Mouse (Mus musculus): ENCODE data around the gene Lifr. TPM values are rescaled to one million over a fixed set of nuclear protein-coding genes. Genes with fewer than 3 reads are reported as not detected.

Lifr gene
- polyA plus RNA-seq, 1 experiment from 2014 or later = 28.7 TPM

- Histone ChIP-seq H3K4me2 (no peak overlapping the region), H3K4me3 (ENCODE audit: low read depth, low read length) (no peak overlapping the region), H3K27me3 (replicated peaks; ENCODE audit: control insufficient read depth, insufficient read depth, low read length) (peaks cover 20% of the 10 kb centered on the region), H3K36me3 (ENCODE audit: control insufficient read depth, insufficient read depth, low read length) (no peaks in the 10 kb centered on the region), H3K27ac (ENCODE audit: low read depth, low read length) (no peak overlapping the region), H3K9me3 (ENCODE audit: control insufficient read depth, low read length) (no peaks in the 10 kb centered on the region), H3K4me1 (replicated peaks; ENCODE audit: control insufficient read depth, insufficient read depth, low read length) (no peaks in the 10 kb centered on the region), H3K9ac (ENCODE audit: low read depth, low read length) (no peak overlapping the region)
- ATAC-seq (replicated peaks; ENCODE audit: low FRiP score) (no peak), DNase-seq (ENCODE audit: low spot score) (no peak)
- WGBS = 87% methylated on average over 3 of the region's 3 CpGs
These were observed 125.4 kb downstream of the Lifr start for GRCm38 (mm10) chr15:7215845-7216244.

- H3K4me1 ChIP-seq (replicated peaks; ENCODE audit: control insufficient read depth, insufficient read depth, low read length) = no peaks in the 10 kb centered on the region
- ATAC-seq (replicated peaks; ENCODE audit: low FRiP score) (no peak), DNase-seq (ENCODE audit: low spot score) (no peak)
- no peak overlapping the region for H3K9ac ChIP-seq (ENCODE audit: low read depth, low read length)
- H3K36me3 ChIP-seq (ENCODE audit: control insufficient read depth, insufficient read depth, low read length) = no peaks in the 10 kb centered on the region
- no peak overlapping the region for H3K4me3 ChIP-seq (ENCODE audit: low read depth, low read length)
- H3K9me3 ChIP-seq (ENCODE audit: control insufficient read depth, low read length) = no peaks in the 10 kb centered on the region
- H3K27me3 ChIP-seq (replicated peaks; ENCODE audit: control insufficient read depth, insufficient read depth, low read length) = peaks cover 20% of the 10 kb centered on the region
- no peak overlapping the region for H3K27ac ChIP-seq (ENCODE audit: low read depth, low read length)
- 58% methylated on average over 9 of the region's 9 CpGs for WGBS
- no peak overlapping the region for H3K4me2 ChIP-seq
These were observed 126.3 kb downstream of the Lifr start for GRCm38 (mm10) chr15:7216581-7217272.

- no peaks in the 10 kb centered on the region for H3K4me1 ChIP-seq (replicated peaks; ENCODE audit: control insufficient read depth, insufficient read depth, low read length)
- H3K27me3 ChIP-seq (replicated peaks; ENCODE audit: control insufficient read depth, insufficient read depth, low read length) = peaks cover 24% of the 10 kb centered on the region
- WGBS = 54% methylated on average over 6 of the region's 6 CpGs
These were observed 126.8 kb downstream of the Lifr start for GRCm38 (mm10) chr15:7217273-7217598.

GRCm38 (mm10) chr15:7222809-7223208, 132.4 kb downstream of the Lifr start:
- Histone ChIP-seq H3K27me3 (replicated peaks; ENCODE audit: control insufficient read depth, insufficient read depth, low read length) (peaks cover 29% of the 10 kb centered on the region), H3K9me3 (ENCODE audit: control insufficient read depth, low read length) (no peaks in the 10 kb centered on the region), H3K4me1 (replicated peaks; ENCODE audit: control insufficient read depth, insufficient read depth, low read length) (no peaks in the 10 kb centered on the region), H3K27ac (ENCODE audit: low read depth, low read length) (no peak overlapping the region), H3K4me2 (no peak overlapping the region), H3K36me3 (ENCODE audit: control insufficient read depth, insufficient read depth, low read length) (no peaks in the 10 kb centered on the region), H3K4me3 (ENCODE audit: low read depth, low read length) (no peak overlapping the region), H3K9ac (ENCODE audit: low read depth, low read length) (no peak overlapping the region)
- ATAC-seq (replicated peaks; ENCODE audit: low FRiP score) = no peak
- no peak for DNase-seq (ENCODE audit: low spot score)
- WGBS = 35% methylated on average over 11 of the region's 11 CpGs

More at GRCm38 (mm10) chr15:7217273-7217598, 126.8 kb downstream of the Lifr start:
- no peak overlapping the region for H3K4me3 ChIP-seq (ENCODE audit: low read depth, low read length)
- H3K27ac ChIP-seq (ENCODE audit: low read depth, low read length) = no peak overlapping the region
- no peak overlapping the region for H3K9ac ChIP-seq (ENCODE audit: low read depth, low read length)
- H3K4me2 ChIP-seq = no peak overlapping the region
- ATAC-seq (replicated peaks; ENCODE audit: low FRiP score) (no peak), DNase-seq (ENCODE audit: low spot score) (no peak)
- no peaks in the 10 kb centered on the region for H3K9me3 ChIP-seq (ENCODE audit: control insufficient read depth, low read length)
- no peaks in the 10 kb centered on the region for H3K36me3 ChIP-seq (ENCODE audit: control insufficient read depth, insufficient read depth, low read length)

GRCm38 (mm10) chr15:7224151-7224775, 133.8 kb downstream of the Lifr start:
- Histone ChIP-seq H3K36me3 (ENCODE audit: control insufficient read depth, insufficient read depth, low read length) (no peaks in the 10 kb centered on the region), H3K9me3 (ENCODE audit: control insufficient read depth, low read length) (no peaks in the 10 kb centered on the region), H3K4me3 (ENCODE audit: low read depth, low read length) (no peak overlapping the region), H3K9ac (ENCODE audit: low read depth, low read length) (no peak overlapping the region), H3K27me3 (replicated peaks; ENCODE audit: control insufficient read depth, insufficient read depth, low read length) (peaks cover 29% of the 10 kb centered on the region), H3K27ac (ENCODE audit: low read depth, low read length) (no peak overlapping the region), H3K4me2 (no peak overlapping the region), H3K4me1 (replicated peaks; ENCODE audit: control insufficient read depth, insufficient read depth, low read length) (no peaks in the 10 kb centered on the region)
- DNase-seq (ENCODE audit: low spot score) = no peak
- WGBS = 74% methylated on average over 12 of the region's 12 CpGs
- no peak for ATAC-seq (replicated peaks; ENCODE audit: low FRiP score)

GRCm38 (mm10) chr15:7226225-7226624, 135.8 kb downstream of the Lifr start:
- no peak overlapping the region for H3K27ac ChIP-seq (ENCODE audit: low read depth, low read length)
- WGBS = 2% methylated on average over 5 of the region's 5 CpGs
- DNase-seq (ENCODE audit: low spot score) (peak; percentile 57), ATAC-seq (replicated peaks; ENCODE audit: low FRiP score) (peak; percentile 49; the same call in 1 of the 2 replicates)
- H3K4me2 ChIP-seq = no peak overlapping the region
- no peak overlapping the region for H3K4me3 ChIP-seq (ENCODE audit: low read depth, low read length)
- H3K27me3 ChIP-seq (replicated peaks; ENCODE audit: control insufficient read depth, insufficient read depth, low read length) = peaks cover 18% of the 10 kb centered on the region
- H3K36me3 ChIP-seq (ENCODE audit: control insufficient read depth, insufficient read depth, low read length) = no peaks in the 10 kb centered on the region
- no peak overlapping the region for H3K9ac ChIP-seq (ENCODE audit: low read depth, low read length)
- no peaks in the 10 kb centered on the region for H3K9me3 ChIP-seq (ENCODE audit: control insufficient read depth, low read length)
- no peaks in the 10 kb centered on the region for H3K4me1 ChIP-seq (replicated peaks; ENCODE audit: control insufficient read depth, insufficient read depth, low read length)

- WGBS = 77% methylated on average over 13 of the region's 13 CpGs
- no peaks in the 10 kb centered on the region; the same call in 1 of the 2 replicates for H3K27me3 ChIP-seq (replicated peaks; ENCODE audit: control insufficient read depth, insufficient read depth, low read length)
- DNase-seq (ENCODE audit: low spot score) = no peak
- H3K36me3 ChIP-seq (ENCODE audit: control insufficient read depth, insufficient read depth, low read length) = no peaks in the 10 kb centered on the region
- H3K9me3 ChIP-seq (ENCODE audit: control insufficient read depth, low read length) = no peaks in the 10 kb centered on the region
- H3K9ac ChIP-seq (ENCODE audit: low read depth, low read length) = no peak overlapping the region
- H3K4me3 ChIP-seq (ENCODE audit: low read depth, low read length) = no peak overlapping the region
- no peaks in the 10 kb centered on the region for H3K4me1 ChIP-seq (replicated peaks; ENCODE audit: control insufficient read depth, insufficient read depth, low read length)
- no peak overlapping the region for H3K27ac ChIP-seq (ENCODE audit: low read depth, low read length)
- no peak for ATAC-seq (replicated peaks; ENCODE audit: low FRiP score)
- H3K4me2 ChIP-seq = no peak overlapping the region
These were observed 143.1 kb downstream of the Lifr start for GRCm38 (mm10) chr15:7233393-7234090.

- DNase-seq (ENCODE audit: low spot score) (no peak), ATAC-seq (replicated peaks; ENCODE audit: low FRiP score) (no peak)
- Histone ChIP-seq H3K9ac (ENCODE audit: low read depth, low read length) (no peak overlapping the region), H3K36me3 (ENCODE audit: control insufficient read depth, insufficient read depth, low read length) (no peaks in the 10 kb centered on the region), H3K27me3 (replicated peaks; ENCODE audit: control insufficient read depth, insufficient read depth, low read length) (no peaks in the 10 kb centered on the region; the same call in 1 of the 2 replicates), H3K4me1 (replicated peaks; ENCODE audit: control insufficient read depth, insufficient read depth, low read length) (no peaks in the 10 kb centered on the region), H3K27ac (ENCODE audit: low read depth, low read length) (no peak overlapping the region), H3K4me2 (no peak overlapping the region), H3K9me3 (ENCODE audit: control insufficient read depth, low read length) (no peaks in the 10 kb centered on the region), H3K4me3 (ENCODE audit: low read depth, low read length) (no peak overlapping the region)
- 88% methylated on average over 11 of the region's 11 CpGs for WGBS
These were observed 149.5 kb downstream of the Lifr start for GRCm38 (mm10) chr15:7239904-7240303.

Data from liver, embryonic 11.5 days (tissue).